Mouse (Mus musculus) frontal cortex, adult (tissue): ENCODE measurements at regions not wholly inside any gene's neighbourhood (a gene's known extent, or its start where the extent isn't known, plus 50 kb on each side); places are given as distances from the start of the nearest gene placed in this dataset.

Experiments used
- ATAC-seq: cut with Nextera tagmentation; 2 replicates; pipeline ENCODE4 v1.9.2; 2017; ENCODE audit warnings: mild to moderate bottlenecking, moderate library complexity, mixed read lengths; ENCODE audit not compliant: low TSS enrichment

DNA sequence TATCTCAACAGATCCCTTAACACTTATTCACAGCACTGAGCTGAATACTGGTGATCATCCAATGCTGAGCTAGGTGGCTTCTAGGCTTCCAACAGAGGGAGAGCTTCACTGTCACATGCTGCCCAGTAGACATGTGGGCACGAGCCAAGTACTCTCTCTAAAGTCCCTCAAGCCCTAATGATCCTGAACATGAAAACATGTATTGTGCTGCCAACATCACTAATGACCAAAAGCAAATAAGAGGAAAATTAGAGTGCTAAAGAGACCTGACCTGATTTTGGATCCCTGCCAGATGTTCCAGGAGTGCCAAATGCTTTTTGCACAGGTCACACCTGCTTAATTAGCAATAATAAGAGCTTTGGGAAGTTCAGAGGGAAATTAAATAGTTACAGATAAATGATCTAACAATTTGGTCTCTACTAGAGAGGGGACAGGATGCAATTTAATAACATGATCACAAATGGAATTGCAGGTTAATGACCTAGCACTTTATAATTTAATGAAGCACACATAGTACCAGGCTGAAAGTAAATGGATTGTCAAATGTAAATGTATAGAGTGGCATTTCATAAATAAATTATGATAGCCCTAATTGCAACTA lies 215.6 kb upstream of the Ins1 start:
- ATAC-seq: no peak

- peak; percentile 92 for ATAC-seq
Observed at GRCm38 (mm10) chr19:52068806-52069205, 195.3 kb upstream of the Ins1 start.

DNA sequence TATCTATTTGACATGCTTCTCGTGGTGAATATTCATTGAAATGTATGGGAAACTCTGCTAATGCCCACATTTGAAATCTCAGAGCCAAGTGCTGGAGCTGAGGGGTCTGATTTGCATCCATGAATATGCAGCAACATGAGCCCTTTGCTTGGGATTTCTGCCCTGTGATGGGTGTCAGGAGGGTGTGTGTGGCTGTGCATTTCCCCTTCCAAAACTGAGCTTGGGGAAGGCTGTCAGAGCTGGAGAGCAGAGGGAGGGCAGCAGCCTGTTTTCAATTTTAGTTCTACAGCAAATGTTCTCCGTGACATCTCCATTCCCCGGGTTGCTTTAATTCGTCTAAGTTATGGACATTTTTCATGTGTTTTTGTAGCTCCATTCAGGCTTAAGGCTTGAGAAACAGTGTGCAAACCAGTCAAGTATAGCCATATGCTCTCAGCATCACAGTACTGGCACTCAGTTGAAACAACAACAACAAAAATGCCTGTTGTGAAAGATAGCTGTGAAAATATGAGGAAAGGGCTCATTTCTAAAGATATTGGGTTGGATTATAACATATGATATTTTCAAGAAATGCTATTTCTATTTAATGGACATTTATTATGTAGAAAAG lies 194.1 kb upstream of the Ins1 start:
- no peak for ATAC-seq

DNA sequence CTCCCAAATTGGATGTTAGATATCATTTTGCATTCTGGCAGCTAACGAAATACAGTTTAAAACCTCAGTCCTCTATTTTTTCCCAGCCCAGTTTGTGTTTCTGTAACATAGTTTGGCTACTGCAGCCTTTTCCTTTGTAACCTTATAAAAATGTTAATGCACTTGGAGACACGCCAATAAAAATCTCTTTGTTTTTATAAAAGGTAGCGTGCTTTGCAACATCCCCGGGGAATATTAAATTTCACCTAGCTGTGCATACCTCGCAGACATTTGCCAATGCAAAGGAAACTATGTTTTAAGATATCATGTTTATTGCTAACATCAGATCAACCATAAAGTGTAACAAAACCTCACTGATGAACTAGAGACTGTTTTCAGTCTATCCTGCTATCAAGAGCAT lies 192.9 kb upstream of the Ins1 start:
- ATAC-seq: no peak

DNA sequence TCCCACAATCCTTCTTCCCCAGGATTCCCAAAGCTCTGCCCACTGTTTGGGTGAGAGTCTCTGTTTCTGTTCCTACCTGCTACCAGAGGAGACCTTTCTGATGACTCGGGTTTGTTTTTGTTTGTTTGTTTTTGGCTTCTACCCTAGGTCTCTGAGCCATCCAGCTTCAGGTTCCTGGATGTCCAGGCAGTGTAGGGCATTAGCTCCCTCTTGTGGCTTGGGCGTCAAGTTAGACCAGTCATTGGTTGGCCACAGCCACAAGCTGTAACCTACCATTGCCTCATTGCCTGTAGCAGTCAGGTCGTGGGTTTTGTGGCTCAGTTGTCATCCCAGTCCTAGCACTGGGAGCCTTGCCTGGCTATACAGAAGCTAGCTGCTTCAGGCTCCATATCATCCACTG lies 185.1 kb upstream of the Ins1 start:
- 0 out of 2 replicates have a peak, but pooled peaks have one; percentile 34 for ATAC-seq

DNA sequence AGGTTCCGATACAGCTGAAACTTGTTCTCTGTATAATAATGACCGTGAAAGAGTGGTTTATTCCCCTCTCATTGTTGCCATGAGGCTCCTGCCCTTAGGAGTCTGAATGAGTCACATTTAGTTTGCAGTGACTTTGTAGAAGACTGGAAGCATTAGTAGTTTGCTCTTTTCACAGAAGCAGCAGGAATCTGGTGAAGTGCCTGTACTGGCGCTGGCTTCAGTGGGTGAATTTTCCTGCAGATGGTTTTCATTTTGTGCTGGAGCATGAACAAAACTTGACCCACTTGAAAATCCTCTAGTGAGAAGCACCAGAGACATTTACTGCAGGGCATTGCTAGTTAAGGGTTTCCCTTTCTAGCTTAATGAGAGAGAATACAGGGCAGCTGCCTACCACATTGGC lies 151.7 kb upstream of the Ins1 start:
- ATAC-seq: peak; percentile 70; the same call in 1 of the 2 replicates
